Mouse (Mus musculus): ENCODE results near the gene Ambp. TPM values are rescaled to one million over a fixed set of nuclear protein-coding genes. Genes with fewer than 3 reads are reported as not detected.

The Ambp gene
- polyA plus RNA-seq (2015; fragmentation: Nextera tagmentation; extraction: Ambion mirVana): 683 and 777 TPM in 2 replicates

GRCm38 (mm10) chr4:63154699-63155098 is at the start of gene Ambp:
TSS of gene Ambp (minus strand) at chr4:63154799.
- peaks cover 9% of the 10 kb centered on the region for H3K36me3 ChIP-seq
- peak within 1 kb of the TSS; percentile 38; the same call in 1 of the 2 replicates for H3K9ac ChIP-seq
- H3K27ac ChIP-seq: peak within 1 kb of the TSS; percentile 60
- H3K27me3 ChIP-seq: no peaks in the 10 kb centered on the region
- H3K4me1 ChIP-seq (replicated peaks): peaks cover 14% of the 10 kb centered on the region
- H3K9me3 ChIP-seq (replicated peaks): no peaks in the 10 kb centered on the region
- DNase-seq (no peak), ATAC-seq (ENCODE audit: low read depth) (no peak)
- peak within 1 kb of the TSS; percentile 59 for H3K4me2 ChIP-seq
- WGBS (ENCODE audit: insufficient replicate concordance): 27% methylated on average over 5 of the region's 5 CpGs
- peak within 1 kb of the TSS; percentile 54 for H3K4me3 ChIP-seq (replicated peaks)

DNA sequence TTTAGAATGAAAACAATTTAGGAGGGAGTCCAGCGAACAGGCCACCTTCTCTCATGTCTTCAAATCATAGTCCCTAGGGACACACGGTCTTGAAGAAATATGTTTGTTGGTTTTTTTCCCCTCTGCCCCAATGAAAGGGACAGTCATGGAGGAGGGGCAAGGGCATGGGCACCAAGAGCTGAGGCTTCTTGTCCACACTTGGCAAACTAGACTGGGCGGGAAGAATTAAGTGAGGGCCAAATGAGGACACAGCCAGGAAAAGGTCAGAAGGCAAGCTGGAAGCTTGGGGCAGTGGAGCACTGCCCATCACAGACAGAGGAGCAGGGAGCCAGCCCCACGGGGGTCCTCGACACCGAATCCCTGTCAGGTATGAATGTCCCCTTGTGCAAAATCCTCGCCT is 49.3 kb upstream of the Ambp start:
- Histone ChIP-seq H3K27ac (no peak overlapping the region), H3K4me1 (replicated peaks) (no peaks in the 10 kb centered on the region), H3K36me3 (no peaks in the 10 kb centered on the region), H3K9ac (no peak overlapping the region), H3K27me3 (no peaks in the 10 kb centered on the region), H3K4me2 (no peak overlapping the region), H3K9me3 (replicated peaks) (no peaks in the 10 kb centered on the region), H3K4me3 (replicated peaks) (no peak overlapping the region)
- ATAC-seq (ENCODE audit: low read depth) (no peak), DNase-seq (no peak)
- WGBS (ENCODE audit: insufficient replicate concordance): 61% methylated on average over 7 of the region's 7 CpGs

GRCm38 (mm10) chr4:63199366-63199765 is 44.8 kb upstream of the Ambp start:
- H3K4me2 ChIP-seq: no peak overlapping the region
- no peak for ATAC-seq (ENCODE audit: low read depth)
- WGBS (ENCODE audit: insufficient replicate concordance): 60% methylated on average over 5 of the region's 5 CpGs
- no peak overlapping the region for H3K9ac ChIP-seq
- no peaks in the 10 kb centered on the region for H3K36me3 ChIP-seq
- H3K27me3 ChIP-seq: no peaks in the 10 kb centered on the region
- H3K4me3 ChIP-seq (replicated peaks): no peak overlapping the region
- no peaks in the 10 kb centered on the region for H3K4me1 ChIP-seq (replicated peaks)
- H3K9me3 ChIP-seq (replicated peaks): no peaks in the 10 kb centered on the region
- no peak overlapping the region for H3K27ac ChIP-seq
- DNase-seq: no peak

- no peaks in the 10 kb centered on the region for H3K9me3 ChIP-seq (replicated peaks)
- H3K27ac ChIP-seq: no peak overlapping the region
- DNase-seq (no peak), ATAC-seq (ENCODE audit: low read depth) (no peak)
- no peaks in the 10 kb centered on the region for H3K27me3 ChIP-seq
- H3K9ac ChIP-seq: no peak overlapping the region
- no peak overlapping the region for H3K4me2 ChIP-seq
- 81% methylated on average over 2 of the region's 2 CpGs for WGBS (ENCODE audit: insufficient replicate concordance)
- no peaks in the 10 kb centered on the region for H3K36me3 ChIP-seq
- no peak overlapping the region for H3K4me3 ChIP-seq (replicated peaks)
- H3K4me1 ChIP-seq (replicated peaks): no peaks in the 10 kb centered on the region
Observed at GRCm38 (mm10) chr4:63194366-63194765, 39.8 kb upstream of the Ambp start.

DNA sequence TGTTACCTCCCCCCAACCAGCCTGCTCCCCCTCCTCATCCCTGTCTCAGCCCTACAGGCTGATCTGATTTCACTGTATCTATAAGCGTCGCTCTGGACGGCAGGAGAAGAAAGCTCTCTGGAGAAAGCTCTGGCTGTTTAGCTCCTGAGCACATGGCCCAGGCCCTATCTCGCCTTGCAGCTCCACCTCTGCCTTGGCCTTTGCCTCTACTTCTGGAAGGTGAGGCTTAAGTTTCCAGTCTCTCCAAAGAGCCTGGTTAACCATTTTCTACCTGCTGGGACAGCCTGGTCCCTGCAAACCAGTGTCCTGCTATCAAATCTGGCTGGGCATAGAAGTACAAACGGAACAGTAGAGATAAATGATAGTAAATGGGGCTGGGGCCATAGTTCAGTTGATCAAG is 37.0 kb upstream of the Ambp start:
- Histone ChIP-seq H3K9ac (no peak overlapping the region), H3K36me3 (no peaks in the 10 kb centered on the region), H3K9me3 (replicated peaks) (no peaks in the 10 kb centered on the region), H3K4me2 (no peak overlapping the region), H3K27ac (no peak overlapping the region), H3K4me1 (replicated peaks) (0 out of 2 replicates have a peak, but pooled peaks cover 4% of the 10 kb centered on the region), H3K27me3 (no peaks in the 10 kb centered on the region), H3K4me3 (replicated peaks) (no peak overlapping the region)
- DNase-seq: no peak
- no peak for ATAC-seq (ENCODE audit: low read depth)
- WGBS (ENCODE audit: insufficient replicate concordance): 53% methylated on average over 5 of the region's 5 CpGs

- Histone ChIP-seq H3K9me3 (replicated peaks) (no peaks in the 10 kb centered on the region), H3K4me2 (no peak overlapping the region), H3K27me3 (no peaks in the 10 kb centered on the region), H3K4me1 (replicated peaks) (0 out of 2 replicates have a peak, but pooled peaks cover 4% of the 10 kb centered on the region), H3K4me3 (replicated peaks) (no peak overlapping the region), H3K27ac (0 out of 2 replicates have a peak overlapping the region, but pooled peaks have one; percentile 29), H3K36me3 (no peaks in the 10 kb centered on the region), H3K9ac (no peak overlapping the region)
- DNase-seq (no peak), ATAC-seq (ENCODE audit: low read depth) (peak; percentile 56)
- 53% methylated on average over 21 of the region's 21 CpGs for WGBS (ENCODE audit: insufficient replicate concordance)
Observed at GRCm38 (mm10) chr4:63186281-63186870, 31.8 kb upstream of the Ambp start.

DNA sequence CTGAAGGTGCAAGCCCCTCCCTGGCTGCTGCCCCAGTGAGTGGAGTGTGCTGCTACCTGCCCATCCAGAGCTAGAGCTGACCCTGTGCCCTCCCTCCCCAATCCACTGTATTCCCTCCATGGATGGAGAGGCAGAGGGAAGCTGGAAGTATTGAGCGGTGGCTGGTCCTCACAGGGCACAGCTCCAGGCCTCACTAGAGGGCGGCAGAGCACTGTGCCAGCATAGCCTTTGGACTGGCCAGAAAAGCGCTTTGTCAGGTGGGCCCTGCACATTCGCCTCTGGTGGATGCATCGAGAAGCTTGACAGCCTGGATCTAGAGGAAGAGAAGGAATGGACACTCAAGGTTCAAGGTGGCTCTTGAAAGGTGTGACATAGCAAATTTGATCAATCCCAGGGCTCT is 27.0 kb upstream of the Ambp start:
- Histone ChIP-seq H3K36me3 (no peaks in the 10 kb centered on the region), H3K27me3 (no peaks in the 10 kb centered on the region), H3K9ac (no peak overlapping the region), H3K4me1 (replicated peaks) (no peaks in the 10 kb centered on the region), H3K4me3 (replicated peaks) (no peak overlapping the region), H3K9me3 (replicated peaks) (no peaks in the 10 kb centered on the region), H3K4me2 (no peak overlapping the region), H3K27ac (no peak overlapping the region)
- WGBS (ENCODE audit: insufficient replicate concordance): 17% methylated on average over 5 of the region's 5 CpGs
- no peak for DNase-seq
- peak; percentile 48; the same call in 1 of the 2 replicates for ATAC-seq (ENCODE audit: low read depth)

- Histone ChIP-seq H3K4me2 (peak within 1 kb of the TSS; percentile 49), H3K4me3 (replicated peaks) (peak within 1 kb of the TSS; percentile 34), H3K9me3 (replicated peaks) (no peaks in the 10 kb centered on the region), H3K4me1 (replicated peaks) (0 out of 2 replicates have a peak, but pooled peaks cover 4% of the 10 kb centered on the region), H3K27me3 (no peaks in the 10 kb centered on the region), H3K9ac (peak within 1 kb of the TSS; percentile 41; the same call in 1 of the 2 replicates), H3K36me3 (no peaks in the 10 kb centered on the region), H3K27ac (peak within 1 kb of the TSS; percentile 34; the same call in 1 of the 2 replicates)
- ATAC-seq (ENCODE audit: low read depth) (peak; percentile 80), DNase-seq (no peak)
- 42% methylated on average over 4 of the region's 4 CpGs for WGBS (ENCODE audit: insufficient replicate concordance)
Observed at GRCm38 (mm10) chr4:63171969-63172685, 17.5 kb upstream of the Ambp start, which contains the start of gene Kif12. TSS of gene Kif12 (minus strand) at chr4:63172131.

DNA sequence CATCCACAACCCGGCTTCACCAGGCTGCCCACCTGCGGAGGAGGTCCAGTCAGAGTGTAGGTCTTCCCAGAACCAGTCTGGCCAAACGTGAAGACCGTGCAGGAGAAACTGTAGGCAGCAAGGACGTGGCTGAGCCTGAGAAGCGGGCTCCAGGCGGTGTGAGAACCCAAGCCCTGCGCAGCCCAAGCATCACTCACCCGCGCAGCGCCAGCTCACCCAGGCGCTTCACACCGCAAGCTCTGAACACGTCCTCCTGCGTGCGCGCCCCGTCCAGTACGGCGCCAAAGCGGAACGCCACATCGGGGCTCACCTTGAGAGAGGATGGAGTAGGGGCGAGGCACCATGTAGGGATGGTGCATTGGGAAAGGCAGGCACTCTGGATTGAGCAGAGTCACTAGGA is 16.5 kb upstream of the Ambp start:
- Histone ChIP-seq H3K4me1 (replicated peaks) (0 out of 2 replicates have a peak, but pooled peaks cover 4% of the 10 kb centered on the region), H3K4me3 (replicated peaks) (peak overlapping the region; percentile 34), H3K4me2 (peak overlapping the region; percentile 49), H3K27ac (no peak overlapping the region), H3K9ac (no peak overlapping the region), H3K36me3 (no peaks in the 10 kb centered on the region), H3K9me3 (replicated peaks) (no peaks in the 10 kb centered on the region), H3K27me3 (no peaks in the 10 kb centered on the region)
- ATAC-seq (ENCODE audit: low read depth) (no peak), DNase-seq (no peak)
- WGBS (ENCODE audit: insufficient replicate concordance): 37% methylated on average over 24 of the region's 24 CpGs

- DNase-seq: no peak
- no peak overlapping the region for H3K4me2 ChIP-seq
- no peaks in the 10 kb centered on the region for H3K27me3 ChIP-seq
- H3K27ac ChIP-seq: no peak overlapping the region
- 73% methylated on average over 4 of the region's 4 CpGs for WGBS (ENCODE audit: insufficient replicate concordance)
- no peaks in the 10 kb centered on the region for H3K9me3 ChIP-seq (replicated peaks)
- H3K4me1 ChIP-seq (replicated peaks): 0 out of 2 replicates have a peak, but pooled peaks cover 4% of the 10 kb centered on the region
- H3K36me3 ChIP-seq: no peaks in the 10 kb centered on the region
- H3K9ac ChIP-seq: no peak overlapping the region
- no peak overlapping the region for H3K4me3 ChIP-seq (replicated peaks)
- no peak for ATAC-seq (ENCODE audit: low read depth)
Observed at GRCm38 (mm10) chr4:63170061-63170460, 15.5 kb upstream of the Ambp start.

DNA sequence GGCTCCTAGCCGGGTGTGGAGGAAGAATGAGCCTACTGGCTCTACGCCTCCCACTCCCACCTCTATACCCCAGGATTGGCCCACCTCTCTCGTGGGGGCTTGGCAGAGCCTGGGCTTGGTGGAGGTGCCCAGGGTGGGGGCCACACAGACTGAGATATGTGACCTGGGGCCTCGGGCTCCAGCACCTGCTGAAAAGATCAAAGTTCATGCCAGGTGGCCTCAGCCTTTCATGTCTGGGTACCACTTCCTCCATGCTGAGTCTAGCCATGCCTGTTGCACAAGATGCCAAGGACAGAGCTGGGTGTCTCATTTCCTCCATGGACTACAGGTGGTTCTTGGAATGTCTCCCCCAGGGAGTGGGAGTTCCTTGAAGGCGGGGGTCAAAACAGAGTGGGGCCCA is 11.7 kb upstream of the Ambp start:
- Histone ChIP-seq H3K9ac (no peak overlapping the region), H3K9me3 (replicated peaks) (no peaks in the 10 kb centered on the region), H3K4me1 (replicated peaks) (no peaks in the 10 kb centered on the region), H3K4me3 (replicated peaks) (no peak overlapping the region), H3K27ac (no peak overlapping the region), H3K27me3 (no peaks in the 10 kb centered on the region), H3K4me2 (no peak overlapping the region), H3K36me3 (no peaks in the 10 kb centered on the region)
- WGBS (ENCODE audit: insufficient replicate concordance): 59% methylated on average over 5 of the region's 5 CpGs
- DNase-seq: no peak
- ATAC-seq (ENCODE audit: low read depth): no peak

Data from liver, embryonic 13.5 days (tissue).